Mouse (Mus musculus): ENCODE measurements at regions not wholly inside any gene's neighbourhood (a gene's known extent, or its start where the extent isn't known, plus 50 kb on each side); places are given as distances from the start of the nearest gene placed in this dataset.

DNA sequence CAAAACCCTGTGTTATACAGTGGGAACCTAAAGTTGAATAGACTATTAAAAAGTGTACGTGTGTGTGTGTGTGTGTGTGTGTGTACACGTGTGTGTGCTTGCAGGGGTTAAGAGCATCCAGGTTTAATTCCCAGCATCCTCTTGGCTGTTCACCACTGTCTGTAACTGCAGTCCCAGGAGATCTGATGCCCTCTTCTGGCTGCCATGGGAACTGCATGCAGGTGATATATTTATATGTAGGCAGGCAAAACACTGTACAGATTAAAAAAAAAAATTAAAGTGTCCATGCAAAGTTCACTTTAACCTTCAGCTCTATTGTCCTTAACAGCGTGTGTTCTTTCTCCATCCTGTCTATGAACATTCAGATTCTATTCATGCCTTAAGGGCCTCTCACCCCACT, 454.1 kb downstream of the Rnf144b start:
- DNase-seq (ENCODE audit: low spot score in 2 of 2): no peak

DNA sequence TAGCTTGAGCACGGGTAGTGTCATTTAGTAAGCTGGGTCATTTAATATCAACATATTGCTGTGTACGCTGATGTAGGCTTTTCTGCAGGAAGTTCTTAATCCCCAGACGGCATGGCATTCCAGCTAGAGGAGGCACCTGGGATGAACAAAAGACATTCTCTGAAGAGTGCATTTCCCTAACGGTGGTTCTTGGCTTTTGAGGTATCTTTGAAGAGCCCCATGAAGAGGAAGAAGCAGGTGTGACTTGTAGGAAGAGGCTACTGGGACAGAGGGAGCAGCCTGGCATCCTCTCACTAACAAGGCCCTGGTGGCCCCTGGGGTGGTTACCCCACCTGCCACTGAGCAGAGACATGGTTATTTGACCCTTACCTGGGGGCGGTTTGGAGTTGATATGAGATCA, 457.7 kb downstream of the Rnf144b start:
- no peak for DNase-seq (ENCODE audit: low spot score in 2 of 2)

DNA sequence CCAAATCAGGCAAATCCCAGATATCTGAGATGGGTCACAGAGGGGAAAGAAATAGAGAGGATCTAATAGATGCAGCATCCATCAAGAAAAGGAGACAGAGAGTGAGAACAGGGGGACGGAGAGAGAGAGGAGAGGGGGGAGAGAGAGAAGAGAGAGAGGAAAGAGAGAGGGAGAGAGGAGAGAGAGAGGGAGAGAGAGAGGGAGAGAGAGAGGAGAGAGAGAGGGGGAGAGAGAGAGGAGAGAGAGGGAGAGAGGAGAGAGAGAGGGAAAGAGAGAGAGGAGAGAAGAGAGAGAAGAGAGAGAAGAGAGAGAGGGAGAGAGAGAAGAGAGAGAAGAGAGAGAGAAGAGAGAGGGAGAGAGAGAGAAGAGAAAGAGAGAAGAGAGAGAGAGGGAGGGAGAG, 462.7 kb downstream of the Rnf144b start:
- DNase-seq (ENCODE audit: low spot score in 2 of 2): no peak

DNA sequence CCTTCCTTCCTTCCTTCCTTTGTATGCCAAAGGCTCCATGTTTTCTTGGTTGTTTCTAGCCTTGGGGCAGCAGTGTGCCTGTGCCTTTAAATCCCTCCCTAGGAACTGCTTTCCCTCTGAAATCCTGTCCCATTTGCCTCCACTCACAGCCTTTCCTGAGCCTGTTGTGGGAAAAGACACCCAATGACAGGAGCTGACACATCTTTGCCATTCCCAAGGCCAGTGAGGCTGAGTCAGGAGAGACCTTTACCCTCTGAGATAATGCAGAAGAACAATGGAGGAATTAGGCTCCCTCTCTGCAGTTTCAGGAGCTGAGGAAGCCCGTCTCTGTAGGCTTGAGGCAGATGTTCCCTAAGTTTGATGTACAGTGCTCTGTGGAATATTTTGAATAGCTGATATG, 480.2 kb downstream of the Rnf144b start:
- DNase-seq (ENCODE audit: low spot score in 2 of 2): no peak

DNA sequence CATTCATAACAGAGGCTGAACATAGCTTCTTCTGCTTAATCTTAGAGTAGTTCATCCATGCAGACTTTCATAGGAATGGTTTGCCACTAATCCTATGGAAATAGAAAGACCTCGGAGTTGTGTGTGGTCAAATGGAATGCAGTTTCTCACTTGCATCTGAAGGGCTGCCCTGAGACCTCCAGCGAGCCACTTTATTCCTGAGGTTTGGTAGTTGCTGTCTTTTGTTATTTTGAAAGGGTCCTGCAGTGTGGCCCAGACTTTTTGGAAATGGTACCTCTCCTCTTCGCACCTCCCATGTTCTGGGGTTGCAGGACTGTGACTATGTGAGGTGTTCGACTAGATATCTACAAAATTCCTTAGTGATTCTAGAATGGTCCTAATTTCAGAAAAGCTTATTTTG, 489.0 kb downstream of the Rnf144b start:
- no peak for DNase-seq (ENCODE audit: low spot score in 2 of 2)

DNA sequence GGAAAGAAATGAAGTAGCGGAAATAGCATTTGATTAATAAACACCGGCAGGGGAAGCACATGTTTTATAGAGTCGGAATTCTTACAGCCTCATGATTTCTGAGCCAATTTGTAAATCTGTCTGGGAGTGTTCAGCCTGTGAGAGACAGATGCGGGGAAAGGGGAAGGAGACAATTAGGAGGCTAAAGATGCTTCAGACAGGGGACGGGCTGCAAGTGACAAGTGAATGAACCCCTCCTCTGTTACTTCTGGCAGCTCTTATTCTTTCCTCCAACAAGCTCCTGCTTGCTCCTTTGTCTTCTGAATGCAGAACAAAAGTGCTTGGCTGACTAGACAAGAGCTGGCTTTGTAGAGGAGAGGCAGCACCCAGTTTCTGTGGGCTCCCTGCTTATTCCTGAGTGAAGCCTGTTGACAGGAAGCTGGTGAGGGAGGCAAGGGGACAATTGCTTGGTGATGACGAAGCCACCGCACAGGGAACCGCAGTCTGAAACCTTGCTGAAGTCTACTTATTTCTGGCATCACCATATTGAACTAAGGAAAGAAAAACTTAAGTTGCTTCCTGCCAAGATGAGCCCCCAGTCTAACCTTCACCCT, 514.2 kb downstream of the Rnf144b start:
- DNase-seq (ENCODE audit: low spot score in 2 of 2): no peak

DNA sequence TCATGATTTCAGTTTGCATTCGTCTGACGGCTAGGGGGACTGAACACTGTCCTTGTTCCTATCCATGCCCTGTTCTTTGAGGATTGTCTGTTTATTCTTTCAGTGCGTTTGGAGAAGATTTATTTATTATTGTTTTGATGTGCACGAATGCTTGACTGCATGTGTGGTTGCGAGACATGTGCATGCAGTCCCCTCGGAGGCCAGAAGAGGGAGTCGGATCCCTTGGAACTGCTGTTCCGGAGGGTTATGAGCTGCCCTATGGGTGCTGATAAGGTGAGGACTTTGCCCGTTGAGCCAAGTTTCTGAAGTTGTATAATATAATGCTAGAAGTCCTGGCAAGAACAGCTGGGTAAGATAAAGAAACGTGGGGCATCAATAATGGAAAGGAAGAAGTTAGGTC, 519.9 kb downstream of the Rnf144b start:
- no peak for DNase-seq (ENCODE audit: low spot score in 2 of 2)

DNA sequence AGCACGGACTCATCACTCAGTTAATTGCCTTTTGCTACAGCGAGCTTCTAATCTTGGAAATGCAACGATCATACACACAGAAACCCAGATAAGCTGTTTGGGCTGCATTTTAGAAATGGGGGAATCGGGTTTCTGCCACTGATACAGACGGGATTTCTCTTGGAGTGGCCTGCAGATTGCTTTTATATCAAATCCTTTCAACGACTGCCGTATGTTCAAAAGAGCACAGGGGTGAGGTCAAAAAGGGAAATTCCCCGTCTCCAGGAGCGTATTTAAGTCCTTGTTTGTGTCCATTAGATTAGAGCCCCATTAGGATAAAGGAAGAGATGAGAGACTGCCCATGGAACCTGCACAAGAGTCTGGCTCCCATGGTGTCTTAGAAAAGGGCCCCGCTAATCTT, 522.6 kb downstream of the Rnf144b start:
- DNase-seq (ENCODE audit: low spot score in 2 of 2): no peak

DNA sequence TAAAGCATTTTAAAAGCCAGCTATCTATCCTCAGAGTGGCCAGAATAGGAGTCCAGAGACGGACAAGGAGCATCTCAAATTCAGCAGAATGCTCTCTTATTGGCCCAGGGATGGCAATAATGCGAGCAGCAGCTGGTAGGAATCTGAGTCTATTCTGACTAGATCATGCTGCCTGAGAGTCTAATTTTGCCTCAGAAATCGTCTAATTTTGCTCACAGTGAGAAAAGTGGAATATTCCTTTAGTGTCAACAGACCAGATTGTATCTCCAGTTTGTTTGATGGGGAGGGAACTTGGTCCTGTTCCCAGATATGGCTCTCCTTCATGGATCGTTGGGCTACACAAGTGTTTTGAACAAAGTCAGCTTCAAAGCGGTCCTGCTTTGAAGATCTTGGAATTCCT, 525.2 kb downstream of the Rnf144b start:
- no peak for DNase-seq (ENCODE audit: low spot score in 2 of 2)

DNA sequence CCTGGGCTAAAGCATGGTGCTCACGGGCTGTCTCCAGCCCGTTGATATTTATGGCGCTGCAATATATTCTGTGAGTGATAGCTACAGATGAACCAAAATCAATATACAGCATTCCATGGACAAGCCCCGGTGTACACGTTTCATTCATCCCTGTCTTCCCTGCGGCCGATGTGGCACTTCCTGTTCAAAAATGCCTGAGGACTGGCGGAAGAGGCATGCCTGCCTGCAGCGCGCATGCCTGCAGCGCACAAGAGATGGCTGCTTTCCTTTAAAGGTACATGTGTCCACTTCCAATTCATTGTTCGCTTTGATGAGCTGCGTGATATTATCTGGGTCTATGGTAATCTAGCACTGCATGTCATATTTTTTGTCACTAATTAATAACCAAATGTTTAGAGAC, 527.6 kb downstream of the Rnf144b start:
- no peak for DNase-seq (ENCODE audit: low spot score in 2 of 2)

DNA sequence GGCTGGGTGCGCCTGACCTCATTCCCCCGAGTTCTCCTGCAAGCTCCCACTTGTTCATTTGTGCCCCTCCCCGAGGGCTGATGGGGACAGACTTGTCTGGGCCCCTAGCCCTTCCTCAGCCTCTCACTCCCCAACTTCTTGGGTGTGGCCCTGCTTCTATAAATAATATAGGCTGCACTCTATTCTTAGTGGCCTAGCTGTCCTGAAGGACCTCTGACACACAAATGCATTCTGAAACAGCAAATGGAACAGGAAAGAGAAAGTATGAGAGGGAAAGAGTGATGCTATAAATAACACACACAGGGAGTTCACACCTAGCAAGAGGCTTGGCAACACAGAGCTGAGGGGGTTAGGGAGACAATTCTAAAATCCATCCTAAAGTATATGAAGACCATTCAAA, 544.0 kb downstream of the Rnf144b start:
- no peak for DNase-seq (ENCODE audit: low spot score in 2 of 2)

DNA sequence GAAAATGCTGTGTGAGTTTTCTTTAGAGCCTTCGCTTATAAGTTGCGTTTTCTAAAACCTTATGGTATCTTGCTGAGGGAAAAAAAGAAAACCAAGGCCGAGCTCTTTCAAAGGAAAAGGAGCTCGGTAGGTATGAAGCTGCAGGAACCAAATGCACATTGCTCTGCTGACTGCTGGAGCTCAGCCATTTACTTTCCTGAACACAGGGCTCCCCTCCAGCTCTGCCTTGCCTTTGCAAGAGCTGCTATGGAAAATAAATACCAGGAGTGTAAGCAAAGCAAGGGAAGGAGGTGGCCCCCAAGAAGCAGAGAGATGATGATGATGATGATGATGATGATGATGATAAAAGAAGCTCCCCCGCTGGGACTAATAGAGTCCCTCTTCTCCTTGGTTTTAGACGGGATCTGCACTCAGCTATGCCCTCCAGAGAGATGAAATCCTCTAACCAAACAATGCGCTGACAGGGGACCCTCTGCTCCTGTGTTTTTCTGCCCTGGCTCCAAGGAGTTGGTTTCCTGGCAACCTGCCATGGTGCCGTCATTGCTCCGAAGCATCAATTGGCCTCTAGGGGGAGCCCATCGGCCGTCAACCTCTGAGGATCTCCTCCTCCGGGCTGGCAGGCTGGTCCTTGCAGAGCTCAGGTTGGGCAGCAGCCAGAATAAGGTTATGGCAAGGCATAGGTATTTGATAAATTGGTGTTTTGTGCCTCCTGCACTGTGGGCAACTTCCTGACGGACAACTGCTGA, 544.7 kb downstream of the Rnf144b start:
- peak in 1 of 2 experiments; percentile 23 for DNase-seq (ENCODE audit: low spot score in 2 of 2)

DNA sequence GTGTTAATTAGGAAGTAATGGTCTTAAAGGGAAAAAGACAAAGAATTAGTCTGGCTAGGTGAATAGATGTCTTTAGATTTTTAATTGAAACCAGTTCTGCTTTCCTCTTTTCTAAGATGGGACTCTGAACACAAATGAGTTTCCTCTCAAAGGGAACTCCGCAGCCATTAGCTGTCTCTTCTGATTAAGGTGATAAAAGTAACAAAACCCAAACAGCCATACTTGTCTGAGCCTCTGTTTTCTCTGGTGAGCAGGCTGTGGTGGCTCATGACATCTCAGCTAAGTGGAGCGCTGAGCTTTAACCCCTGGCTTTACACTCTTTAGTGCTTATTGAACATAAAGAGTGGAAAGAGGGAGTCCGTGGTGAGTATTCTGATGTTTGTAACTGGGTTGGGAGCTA, 565.7 kb downstream of the Rnf144b start:
- no peak for DNase-seq (ENCODE audit: low spot score in 2 of 2)

DNA sequence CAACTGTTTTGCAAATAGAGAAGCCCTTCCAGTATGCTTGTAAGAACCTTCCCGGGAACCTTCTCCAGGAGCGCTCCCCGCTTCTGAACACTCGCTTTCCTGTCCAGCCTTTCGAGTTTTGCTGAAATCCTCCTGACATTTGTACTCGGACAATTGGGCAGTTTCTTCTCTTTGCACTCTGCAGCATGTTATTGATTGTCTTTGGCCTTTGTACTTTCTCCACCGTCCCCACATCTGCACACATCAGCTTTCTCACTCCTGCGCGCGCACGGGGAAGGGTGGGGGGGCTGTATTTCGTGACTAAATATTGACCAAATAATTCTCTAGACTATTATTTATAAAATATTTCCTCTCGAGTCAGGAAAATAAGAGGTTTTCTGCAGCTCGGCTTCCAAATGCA, 567.2 kb upstream of the Id4 start:
- no peak for DNase-seq (ENCODE audit: low spot score in 2 of 2)

DNA sequence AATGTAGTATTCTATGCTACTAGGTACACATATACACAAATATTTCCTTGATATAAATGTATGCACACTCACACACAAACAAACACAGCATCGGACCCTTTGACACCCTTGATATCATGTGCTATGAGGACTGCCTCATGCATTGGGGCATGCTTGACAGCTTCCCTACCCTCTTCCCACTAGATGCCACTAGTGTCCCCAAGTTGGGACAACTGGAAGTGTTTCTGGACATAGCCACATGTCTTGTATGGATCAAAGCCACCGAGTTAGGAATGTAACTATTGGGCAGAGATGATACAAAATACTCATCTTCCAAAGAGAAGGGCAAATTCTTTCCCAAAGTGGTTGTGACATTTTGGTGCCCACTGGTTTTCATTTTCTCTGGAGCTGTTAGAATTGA, 565.2 kb upstream of the Id4 start:
- DNase-seq (ENCODE audit: low spot score in 2 of 2): no peak

DNA sequence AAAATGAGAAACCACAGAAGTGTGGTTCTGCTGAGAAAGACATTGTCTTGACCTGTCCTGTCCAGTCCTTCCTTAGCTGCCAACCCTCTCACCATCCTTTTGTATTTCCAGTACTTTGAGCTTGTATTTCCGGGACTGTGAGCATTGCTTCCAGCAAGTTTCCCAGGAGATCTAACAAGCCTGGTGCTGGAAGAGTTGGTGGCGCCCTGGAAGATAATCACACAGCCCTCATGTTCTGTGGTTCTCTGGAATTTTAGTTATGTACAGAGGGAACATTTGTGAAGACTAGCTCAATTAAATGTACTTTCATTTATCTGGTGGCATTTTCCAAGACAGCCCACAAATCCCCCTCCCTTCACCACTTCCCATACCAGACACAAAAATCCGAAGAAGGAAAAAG, 560.5 kb upstream of the Id4 start:
- DNase-seq (ENCODE audit: low spot score in 2 of 2): no peak

DNA sequence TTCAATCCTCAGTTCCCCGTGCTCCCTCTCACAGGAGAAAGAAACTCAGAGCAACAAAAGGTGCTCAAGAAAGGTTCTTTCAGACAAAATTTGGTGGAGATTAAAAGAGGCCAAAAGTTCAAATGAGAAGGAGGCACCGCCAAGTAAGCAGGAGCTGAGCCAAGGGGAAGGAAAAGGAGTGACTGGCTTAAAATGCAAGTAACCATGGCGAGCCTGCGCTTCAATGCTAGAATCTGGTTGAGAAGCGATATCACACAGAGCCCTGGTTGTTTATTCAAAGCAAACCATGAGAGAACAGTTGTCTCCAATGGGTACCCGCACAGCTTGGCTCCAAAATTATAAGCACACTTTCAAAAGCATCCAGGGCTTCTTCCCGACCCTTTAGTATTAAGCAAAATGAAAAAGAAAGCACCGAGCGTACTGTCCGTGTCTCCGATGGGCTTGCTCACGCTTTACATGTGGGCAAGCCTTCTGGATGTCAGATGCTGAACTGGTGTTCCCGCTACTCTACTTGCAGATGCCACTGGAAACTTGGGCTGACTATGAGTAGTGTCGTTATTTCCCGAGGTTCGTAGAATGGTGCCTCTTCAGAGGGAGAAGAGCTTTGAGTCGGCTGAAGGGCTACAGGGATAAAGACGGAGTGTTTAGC, 552.9 kb upstream of the Id4 start:
- no peak for DNase-seq (ENCODE audit: low spot score in 2 of 2)

DNA sequence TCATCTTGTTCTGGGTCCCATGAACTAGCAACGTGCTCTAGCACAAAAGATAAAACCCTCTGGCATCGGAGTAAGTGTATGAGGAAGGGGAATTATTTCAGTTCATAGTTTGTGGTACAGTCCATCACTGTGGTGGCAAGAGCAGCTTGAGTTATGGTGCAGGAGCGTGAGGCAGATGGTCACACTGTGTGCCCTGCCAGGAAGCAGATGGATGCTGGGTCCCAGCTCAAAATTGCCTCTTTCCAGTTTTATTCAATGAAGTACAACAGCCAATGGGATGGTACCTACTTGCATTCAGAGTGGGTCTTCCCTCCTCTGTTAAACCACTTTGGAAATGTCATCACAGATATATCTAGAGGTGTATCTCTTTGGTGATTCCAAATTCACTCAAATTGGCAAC, 551.7 kb upstream of the Id4 start:
- DNase-seq (ENCODE audit: low spot score in 2 of 2): no peak

DNA sequence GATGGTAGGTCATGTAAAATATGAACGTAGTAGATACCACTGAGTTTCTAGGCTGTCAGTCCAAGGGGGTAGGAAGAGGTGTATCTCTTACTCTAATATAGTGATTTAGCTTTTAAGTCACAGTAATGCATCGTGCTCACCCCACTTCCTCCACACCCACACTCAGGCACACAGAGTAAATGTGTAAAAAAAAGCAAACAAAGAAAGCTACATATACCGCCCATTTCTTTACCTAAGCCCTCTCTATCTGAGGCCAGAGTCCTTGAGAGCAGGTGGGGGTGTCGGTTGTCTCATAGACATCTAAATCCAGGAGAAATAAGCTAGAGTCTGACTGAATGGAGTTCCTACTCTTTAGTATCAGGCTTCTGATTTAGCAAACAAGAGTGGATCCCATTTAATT, 548.5 kb upstream of the Id4 start:
- no peak for DNase-seq (ENCODE audit: low spot score in 2 of 2)

DNA sequence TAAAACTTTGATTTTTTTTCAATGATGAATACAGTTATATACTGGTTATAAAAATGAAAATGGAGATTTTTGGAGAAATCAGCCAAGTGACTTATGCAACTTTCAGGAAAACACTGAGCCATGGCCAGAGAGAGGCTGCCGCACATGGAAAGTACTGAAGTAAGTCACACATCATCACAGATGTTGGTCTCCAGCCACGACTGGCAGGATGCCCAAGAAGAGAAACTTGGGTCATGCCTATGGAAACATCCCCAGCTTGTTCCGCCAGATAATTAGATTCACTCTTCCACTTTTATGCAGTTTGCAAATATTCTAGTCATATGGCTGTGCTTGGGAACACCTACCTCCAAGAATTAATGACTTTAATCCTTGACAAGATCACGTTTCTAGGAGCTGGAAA, 544.8 kb upstream of the Id4 start:
- no peak for DNase-seq (ENCODE audit: low spot score in 2 of 2)

DNA sequence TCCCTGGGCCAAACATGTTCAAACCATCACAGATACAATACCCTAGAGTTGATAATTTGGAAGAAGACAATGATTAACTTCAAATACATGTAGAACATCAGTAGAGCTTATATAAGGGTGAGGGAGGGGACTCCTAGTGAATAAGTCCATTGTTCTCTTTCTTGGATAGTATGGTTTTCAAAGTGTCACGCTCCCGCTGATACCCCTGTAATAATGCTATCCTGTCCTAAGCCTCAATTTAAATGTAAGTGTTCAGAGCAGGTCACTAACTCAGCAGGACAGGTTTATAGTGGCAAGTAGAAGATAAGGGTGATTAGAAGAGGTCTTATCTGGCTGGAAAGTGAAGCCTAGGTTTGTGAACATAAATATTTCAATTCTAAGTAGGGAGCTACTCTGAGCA, 540.4 kb upstream of the Id4 start:
- no peak for DNase-seq (ENCODE audit: low spot score in 2 of 2)

DNA sequence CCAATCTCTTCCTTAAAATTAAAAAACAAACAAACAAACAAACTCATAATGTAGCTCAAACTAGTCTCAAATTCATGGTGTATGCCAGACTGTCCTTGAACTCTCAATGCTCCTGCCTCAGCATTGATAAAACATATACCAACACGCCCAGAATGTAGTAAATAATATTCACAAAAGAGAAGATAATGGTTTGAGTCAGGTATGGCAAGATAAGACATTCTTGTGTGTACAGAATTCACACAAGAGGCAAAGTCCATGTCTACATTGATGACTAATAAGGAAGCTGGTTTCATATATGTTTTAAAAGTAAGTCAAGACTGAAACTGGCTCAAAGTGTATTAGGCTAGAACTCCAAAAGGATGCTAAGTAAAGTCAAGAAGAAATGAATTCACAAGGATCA, 526.6 kb upstream of the Id4 start:
- no peak for DNase-seq (ENCODE audit: low spot score in 2 of 2)

DNA sequence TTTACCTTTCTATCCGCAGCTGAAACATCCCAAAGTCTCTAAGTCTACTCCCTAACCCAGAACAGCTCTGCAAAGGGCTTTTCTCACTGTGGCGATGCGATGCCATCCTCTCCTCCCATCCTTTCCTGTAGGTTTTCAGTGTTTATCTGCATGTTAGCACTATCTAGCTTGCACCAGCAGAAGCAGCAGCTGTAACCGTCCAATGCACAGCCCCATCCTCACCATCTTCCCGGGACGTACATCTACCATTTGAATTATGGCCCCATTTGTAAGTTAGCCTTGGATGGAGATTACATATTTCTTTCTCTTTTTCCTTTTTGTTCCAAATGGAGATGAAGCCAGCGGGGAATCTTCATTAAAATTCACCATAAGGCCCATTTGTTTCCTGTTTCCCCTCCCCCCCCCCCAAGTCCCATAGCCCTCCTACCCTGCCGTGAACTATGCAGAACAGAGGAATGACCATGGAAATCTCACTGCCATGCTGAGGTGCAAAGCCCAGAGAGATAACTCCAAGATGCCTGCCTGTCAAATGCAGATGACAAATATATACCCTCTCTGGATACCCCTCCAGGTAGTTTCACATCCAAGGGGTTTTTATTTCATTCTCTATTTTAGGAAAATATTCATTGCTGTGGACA, 525.5 kb upstream of the Id4 start:
- no peak for DNase-seq (ENCODE audit: low spot score in 2 of 2)
